Mouse (Mus musculus) left cerebral cortex, adult 2 months (tissue): ENCODE measurements at regions not wholly inside any gene's neighbourhood (a gene's known extent, or its start where the extent isn't known, plus 50 kb on each side); places are given as distances from the start of the nearest gene placed in this dataset.
A peak's percentile ranks its signal among the peaks of the same experiment; 100 is the strongest.

Experiments
- DNase-seq, 2 experiments: peaks; one replicate each; pipeline ENCODE4 v3.0.0; 2021 to 2022; ENCODE audit warnings: low spot score in 2 of 2, mixed read lengths in 1 of 2; ENCODE audit errors: extremely low spot score in 1 of 2
- H3K27ac ChIP-seq: fragments of 200-600 bp; 2 replicates; pipeline ENCODE4 v1.8.1; 2022
- H3K4me3 ChIP-seq: fragments of 200-600 bp; 2 replicates; pipeline ENCODE4 v1.8.1; 2022
- CTCF ChIP-seq: fragments of 200-600 bp; IDR thresholded peaks from 2 replicates; pipeline ENCODE4 v1.8.1; 2022; ENCODE audit warnings: antibody characterized with exemption, mild to moderate bottlenecking, moderate library complexity
- intact Hi-C: fragments of 180-260 bp; cut with DNase I; formaldehyde crosslinking; loops from one replicate; pipeline ENCODE4 v1.15.1; 2025

DNA sequence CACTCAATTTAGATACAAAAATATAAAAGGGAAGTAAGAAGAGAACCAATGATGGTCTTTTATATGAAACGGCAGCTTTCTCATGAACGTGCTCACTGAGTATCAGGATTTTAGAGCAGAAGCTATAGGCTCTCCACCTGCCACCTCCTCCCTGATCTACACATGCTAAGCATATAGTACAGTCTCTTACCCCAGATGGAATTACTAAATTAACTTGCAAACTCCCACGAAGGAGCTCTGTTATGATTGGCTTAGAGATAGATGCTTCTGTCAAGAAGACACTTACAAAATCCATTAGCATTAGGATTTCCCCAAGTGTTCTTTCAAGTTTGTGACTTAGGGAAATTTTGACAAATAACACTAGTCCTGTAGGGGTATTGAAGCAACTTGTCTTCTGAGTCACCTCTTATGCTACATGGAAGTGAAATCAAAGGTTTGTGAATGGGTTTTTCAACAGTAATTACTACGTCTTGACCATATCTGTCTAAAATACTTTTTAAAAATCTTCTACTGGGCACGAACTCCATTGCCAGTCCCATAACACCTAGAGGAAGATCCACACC lies 60.6 kb downstream of the Crygs start:
- TF ChIP-seq CTCF: no peak
- no peak for DNase-seq
- Histone ChIP-seq H3K4me3 (no peak overlapping the region), H3K27ac (no peak overlapping the region)
- intact Hi-C loops: no loop called here

DNA sequence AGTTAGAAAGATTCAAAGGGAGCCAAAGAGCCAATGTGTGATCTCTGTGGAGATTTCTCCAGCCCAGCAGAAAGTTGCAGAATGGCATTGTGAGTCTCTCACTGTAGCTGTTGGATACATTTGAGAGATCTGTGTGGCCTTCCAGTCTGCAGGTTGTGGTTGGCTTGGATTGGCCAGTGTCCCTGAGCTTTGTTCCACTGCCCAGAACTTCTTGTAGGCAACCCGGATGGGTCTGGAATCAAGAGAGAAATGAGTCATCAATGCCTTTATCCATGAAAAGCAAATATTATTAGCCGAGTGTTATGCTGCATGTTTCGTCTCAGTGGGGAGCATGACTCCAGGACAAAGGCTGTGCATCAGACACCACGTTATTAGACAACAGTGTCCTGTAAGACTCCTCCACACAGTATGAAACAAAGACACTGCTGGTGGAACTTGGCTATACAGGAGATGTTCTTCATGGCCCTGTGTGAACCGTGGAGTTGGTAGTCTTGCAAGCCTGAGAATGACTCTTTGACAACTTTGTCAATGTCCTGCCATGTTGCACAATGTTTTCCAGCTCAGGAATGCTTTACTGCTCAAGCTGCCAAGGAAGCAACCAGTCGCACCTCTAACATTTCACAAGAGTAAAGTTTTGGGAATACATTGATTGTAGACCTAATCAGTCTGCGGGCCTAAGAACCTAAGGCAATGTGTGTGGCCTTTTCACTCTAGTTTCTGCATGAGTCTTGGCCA lies 67.1 kb downstream of the Crygs start:
- no peak for DNase-seq
- TF ChIP-seq CTCF: no peak
- no peak overlapping the region for H3K27ac ChIP-seq
- intact Hi-C loops: no loop called here
- no peak overlapping the region for H3K4me3 ChIP-seq

DNA sequence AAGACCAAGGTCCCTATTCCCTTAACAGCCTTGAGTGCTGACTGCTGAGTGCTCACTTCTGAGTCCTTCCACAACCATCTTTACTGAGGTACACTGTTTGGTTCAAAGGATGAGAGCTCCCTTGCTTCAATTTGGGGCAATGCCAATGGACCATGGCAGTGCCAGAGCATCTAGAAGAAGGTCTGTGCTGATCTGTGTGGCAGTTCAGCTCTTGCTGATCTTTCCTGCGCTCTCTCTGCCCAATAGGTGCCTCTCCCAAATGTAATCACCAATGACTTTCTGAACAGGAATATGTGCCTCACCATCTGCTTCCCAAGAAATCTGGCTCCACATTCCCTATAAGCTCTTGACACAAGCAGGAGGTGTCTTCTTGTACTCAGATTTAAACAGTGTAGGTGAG lies 67.9 kb downstream of the Crygs start:
- Histone ChIP-seq H3K27ac (no peak overlapping the region), H3K4me3 (no peak overlapping the region)
- intact Hi-C loops: no loop called here
- no peak for DNase-seq
- no peak for TF ChIP-seq CTCF

DNA sequence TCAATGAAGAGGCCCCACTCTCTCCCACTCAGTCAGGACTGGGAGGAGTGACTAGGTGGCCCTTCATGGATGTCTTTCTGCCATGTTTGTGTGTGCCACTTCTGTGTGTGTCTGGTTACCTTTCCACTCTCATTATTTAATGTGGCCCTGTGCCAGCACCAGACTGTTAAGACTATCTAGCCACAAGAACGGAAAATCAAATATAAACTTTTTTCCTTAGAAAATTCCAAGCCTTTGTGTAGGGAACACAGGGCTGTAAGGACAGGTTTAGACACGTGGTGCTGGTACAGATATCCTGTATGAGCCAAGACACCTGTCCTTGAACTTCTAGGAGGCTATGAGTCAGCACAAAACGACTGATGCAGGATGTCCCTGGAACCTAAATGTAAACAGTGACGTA lies 69.9 kb downstream of the Crygs start:
- intact Hi-C loops: no loop called here
- DNase-seq: no peak
- no peak overlapping the region for H3K4me3 ChIP-seq
- TF ChIP-seq CTCF: no peak
- no peak overlapping the region for H3K27ac ChIP-seq

DNA sequence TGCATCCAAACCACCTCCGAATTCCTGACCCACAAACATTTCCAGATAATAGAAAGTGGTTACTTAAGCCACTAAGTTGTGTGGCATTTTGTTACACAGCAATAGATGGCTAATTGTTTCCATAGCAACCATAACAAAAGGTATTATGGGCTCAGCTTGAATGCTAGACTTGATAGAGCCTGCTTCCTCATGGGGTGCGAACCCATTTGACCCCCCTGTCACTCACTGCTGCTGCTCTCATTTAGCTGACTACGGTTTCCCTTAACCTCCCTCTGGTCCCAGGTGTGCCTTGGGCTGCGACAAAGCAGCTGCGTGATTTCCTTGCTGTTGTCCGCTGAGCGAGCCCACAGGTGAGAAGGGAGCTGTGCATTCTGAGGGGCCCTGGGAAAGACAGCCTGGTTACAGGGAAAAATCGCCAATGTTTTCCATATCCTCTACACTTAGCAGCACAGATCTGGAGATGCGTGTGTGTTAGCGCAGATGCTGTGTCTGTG lies 76.8 kb downstream of the Crygs start:
- no peak for DNase-seq
- intact Hi-C loops: no loop called here
- Histone ChIP-seq H3K4me3 (no peak overlapping the region), H3K27ac (no peak overlapping the region)
- TF ChIP-seq CTCF: no peak

DNA sequence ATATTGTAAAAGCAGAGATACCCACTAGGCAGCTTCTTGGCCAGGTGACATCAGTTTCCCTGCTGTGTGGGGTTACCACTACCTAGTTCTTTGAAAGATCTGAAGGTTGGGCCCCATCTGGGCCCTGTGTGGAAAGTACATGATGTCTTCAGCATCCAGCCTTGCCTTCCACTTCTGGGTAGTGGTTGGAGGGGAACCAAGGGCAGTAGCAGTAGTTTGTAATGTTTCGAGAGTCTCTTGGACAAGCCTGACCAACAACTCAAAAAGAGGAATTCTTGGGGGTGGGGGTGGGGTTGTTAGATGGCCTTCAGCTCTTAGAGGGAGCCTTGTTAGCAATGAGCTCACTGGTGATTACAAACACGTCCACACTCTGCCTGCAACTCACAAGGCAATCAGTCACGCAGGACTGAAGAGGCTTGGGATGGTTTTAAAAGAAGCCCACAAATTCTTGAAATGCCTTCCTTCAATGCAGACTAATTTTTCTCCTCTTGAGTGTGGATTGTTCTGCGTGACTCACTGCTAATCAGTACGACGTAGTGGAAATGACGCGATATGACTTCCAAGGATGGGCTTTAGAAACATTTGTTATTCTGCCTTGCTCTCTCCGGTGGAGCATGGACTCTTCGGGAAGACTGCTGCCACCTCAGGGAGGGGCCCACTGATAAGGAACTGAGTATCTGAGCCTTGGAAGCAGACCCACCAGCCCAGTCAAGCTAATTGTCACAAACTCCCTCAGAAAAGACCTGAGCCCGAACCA lies 76.9 kb upstream of the Dgkg start:
- Histone ChIP-seq H3K4me3 (no peak overlapping the region), H3K27ac (no peak overlapping the region)
- no peak for TF ChIP-seq CTCF
- intact Hi-C loops: no loop called here
- no peak for DNase-seq

DNA sequence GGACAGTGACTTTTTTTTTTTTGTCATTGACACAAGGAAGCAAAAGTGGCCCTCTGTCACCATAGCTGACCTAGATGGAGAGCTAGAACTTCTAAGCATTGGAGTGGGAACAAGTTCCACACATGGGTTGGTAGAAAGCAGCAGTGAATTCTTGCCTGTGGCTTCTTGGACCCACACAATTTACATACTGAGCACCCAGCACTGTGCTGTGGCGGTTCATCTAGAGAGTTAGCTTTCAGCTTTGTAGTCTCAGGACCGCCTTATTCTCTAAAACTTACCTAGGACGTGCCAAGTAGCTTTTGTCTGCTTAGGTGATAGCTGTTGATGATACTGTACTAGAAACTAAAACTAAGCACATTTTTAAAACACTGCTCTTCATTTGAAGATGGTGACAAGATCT lies 72.1 kb upstream of the Dgkg start:
- no peak for TF ChIP-seq CTCF
- Histone ChIP-seq H3K4me3 (no peak overlapping the region), H3K27ac (no peak overlapping the region)
- intact Hi-C loops: no loop called here
- no peak for DNase-seq

DNA sequence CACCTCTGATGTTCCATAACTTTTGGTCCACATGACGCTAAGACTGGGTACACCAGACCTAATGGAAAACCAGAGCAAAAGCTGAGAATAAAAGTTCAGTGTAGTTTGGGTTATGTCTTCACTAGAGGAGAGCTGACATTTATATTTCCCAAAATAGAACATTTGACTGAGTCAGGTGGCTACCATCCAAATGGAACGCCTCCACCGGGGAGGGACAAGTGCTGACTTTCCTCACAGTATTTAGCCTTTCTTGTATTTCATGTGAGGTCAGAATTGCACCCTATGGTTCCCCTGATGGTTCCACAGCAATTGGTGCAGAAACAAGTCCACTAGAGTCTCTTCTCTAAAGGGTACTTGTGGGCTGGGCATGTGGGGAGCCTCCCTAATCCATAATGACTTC lies 68.2 kb upstream of the Dgkg start:
- Histone ChIP-seq H3K27ac (no peak overlapping the region), H3K4me3 (no peak overlapping the region)
- peak in 1 of 2 experiments; percentile 15 for DNase-seq
- no peak for TF ChIP-seq CTCF
- intact Hi-C loops: no loop called here

DNA sequence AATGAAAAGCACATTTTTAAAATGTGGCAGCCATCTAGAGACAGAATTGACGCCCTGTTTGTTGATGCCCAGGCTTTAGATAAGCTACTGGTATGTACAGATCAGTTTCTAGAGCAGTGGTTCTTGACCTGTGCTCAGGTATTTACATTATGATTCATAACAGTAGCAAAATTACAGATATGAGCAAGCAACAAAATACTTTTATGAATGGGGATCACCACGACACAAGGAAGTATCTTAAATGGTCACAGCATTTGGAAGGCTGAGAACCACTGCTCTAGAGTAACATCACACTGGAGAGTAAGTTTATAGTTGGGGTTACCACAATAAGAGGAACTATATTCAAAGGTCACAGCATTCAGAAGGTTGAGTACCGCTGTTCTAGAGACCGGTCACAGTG lies 66.3 kb upstream of the Dgkg start:
- no peak for DNase-seq
- H3K4me3 ChIP-seq: no peak overlapping the region
- TF ChIP-seq CTCF: no peak
- intact Hi-C loops: no loop called here
- no peak overlapping the region for H3K27ac ChIP-seq

DNA sequence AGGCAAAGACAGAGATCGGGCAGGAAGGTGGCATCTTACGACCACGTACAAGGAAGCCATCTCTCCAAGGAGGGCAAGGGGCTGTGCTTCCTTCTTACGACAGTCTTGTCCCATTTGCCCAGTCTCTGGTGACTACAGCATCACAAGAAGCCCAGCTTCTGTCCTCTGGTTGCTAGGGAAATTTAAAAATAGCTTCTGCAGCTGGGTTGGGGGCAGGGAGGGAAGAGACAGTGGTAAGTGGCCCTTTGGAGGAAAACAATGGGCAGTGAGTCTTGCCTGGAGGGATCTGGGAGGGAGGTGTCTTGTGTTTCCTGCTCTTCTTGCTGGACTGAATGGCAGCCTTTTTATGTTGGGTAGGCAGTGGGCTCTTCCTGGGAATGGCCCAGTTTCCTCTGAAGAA lies 62.8 kb upstream of the Dgkg start:
- intact Hi-C loops: no loop called here
- no peak for TF ChIP-seq CTCF
- Histone ChIP-seq H3K4me3 (no peak overlapping the region), H3K27ac (no peak overlapping the region)
- no peak for DNase-seq

DNA sequence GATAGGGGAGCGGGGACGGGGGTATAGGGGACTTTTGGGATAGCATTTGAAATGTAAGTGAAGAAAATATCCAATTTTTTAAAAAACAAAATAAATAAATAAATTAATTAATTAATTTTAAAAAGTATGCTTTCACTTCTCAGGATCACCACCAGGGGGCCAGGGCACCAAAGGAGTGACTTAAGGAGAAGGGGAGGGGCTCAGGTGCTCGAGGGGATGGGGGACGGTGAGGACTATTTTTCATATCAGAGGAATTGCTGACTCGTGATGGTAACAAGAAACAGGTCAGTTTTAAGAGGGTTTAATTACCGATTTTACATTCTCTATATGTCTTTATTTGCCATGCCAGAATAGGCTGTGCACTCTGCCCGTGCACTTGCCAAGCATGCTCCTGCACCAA lies 62.3 kb upstream of the Dgkg start:
- Histone ChIP-seq H3K27ac (no peak overlapping the region), H3K4me3 (no peak overlapping the region)
- peak; percentile 54 for TF ChIP-seq CTCF
- intact Hi-C loops: no loop called here
- DNase-seq: no peak

DNA sequence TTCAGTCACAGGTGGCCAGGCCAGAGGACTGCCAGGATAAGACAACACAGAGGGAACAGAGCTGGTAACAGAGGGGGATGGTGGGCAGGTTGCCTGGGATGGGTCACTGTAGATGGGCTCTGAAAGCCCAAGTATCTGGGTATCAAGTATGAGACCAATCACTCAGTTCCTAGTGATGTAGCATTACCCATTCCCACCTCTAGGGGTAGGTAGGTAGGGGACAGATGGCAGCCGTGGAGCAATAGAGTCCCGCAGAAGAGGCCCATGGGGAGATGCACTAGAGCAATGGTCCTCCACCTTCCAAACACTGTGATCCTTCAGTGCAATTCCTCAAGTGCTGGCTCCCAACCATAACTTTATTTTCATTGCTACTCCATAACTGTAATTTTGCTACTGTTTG lies 60.4 kb upstream of the Dgkg start:
- intact Hi-C loops: no loop called here
- TF ChIP-seq CTCF: peak; percentile 3
- DNase-seq: no peak

More for the DNA sequence above, 60.4 kb upstream of the Dgkg start:
- Histone ChIP-seq H3K27ac (no peak overlapping the region), H3K4me3 (no peak overlapping the region)
